Mouse (Mus musculus) MEL (cell line): ENCODE data around the gene B3gnt7. TPM values are rescaled to one million over a fixed set of nuclear protein-coding genes. Genes with fewer than 3 reads are reported as not detected.

ENCODE experiments used
- DNase-seq: peaks from one replicate; pipeline ENCODE4 v3.0.0; 2011; ENCODE audit warnings: low read depth, low spot score
- H3K27ac ChIP-seq: 2 replicates; pipeline ENCODE4 v1.5.1; 2012; ENCODE audit warnings: low read depth, mild to moderate bottlenecking, control low read depth, low read length, moderate library complexity; ENCODE audit not compliant: control insufficient read depth
- H3K27me3 ChIP-seq, 2 experiments: fragments of 150-350 bp in 1 of 2; sonication (generic) in 1 of 2; 2 replicates each; pipeline ENCODE4 v1.6.1; 2012; ENCODE audit warnings: low read length in 2 of 2, mild to moderate bottlenecking in 2 of 2, improper control_type of control experiment in 1 of 2, moderate library complexity in 1 of 2; ENCODE audit not compliant: insufficient read depth in 2 of 2, control insufficient read depth in 1 of 2
- H3K36me3 ChIP-seq, 2 experiments: 2 replicates each; pipeline ENCODE4 v1.6.1; 2012 to 2014; ENCODE audit warnings: low read length in 2 of 2, improper control_type of control experiment in 1 of 2, inconsistent platforms in 1 of 2, mild to moderate bottlenecking in 1 of 2; ENCODE audit not compliant: insufficient read depth in 2 of 2, control insufficient read depth in 1 of 2
- H3K4me1 ChIP-seq, 2 experiments: fragments of 150-350 bp in 1 of 2; sonication (generic) in 1 of 2; 2 replicates each; pipeline ENCODE4 v1.6.1; 2012; ENCODE audit warnings: low read length in 2 of 2, improper control_type of control experiment in 1 of 2, mild to moderate bottlenecking in 1 of 2; ENCODE audit not compliant: insufficient read depth in 2 of 2, control insufficient read depth in 1 of 2
- H3K4me3 ChIP-seq, 2 experiments: fragments of 150-350 bp in 1 of 2; sonication (generic) in 1 of 2; 2 replicates each; pipeline ENCODE4 v1.5.1; 2012; ENCODE audit warnings: low read depth in 2 of 2, low read length in 2 of 2, mild to moderate bottlenecking in 2 of 2, moderate library complexity in 2 of 2, control low read depth in 1 of 2, improper control_type of control experiment in 1 of 2; ENCODE audit not compliant: control insufficient read depth in 1 of 2, insufficient read depth in 1 of 2
- H3K79me2 ChIP-seq: 2 replicates; pipeline ENCODE4 v1.6.1; 2012; ENCODE audit warnings: mild to moderate bottlenecking, low read length, moderate library complexity; ENCODE audit not compliant: control insufficient read depth, poor library complexity, insufficient read depth
- H3K9ac ChIP-seq: 2 replicates; pipeline ENCODE4 v1.6.1; 2012; ENCODE audit warnings: low read depth, mild to moderate bottlenecking, control low read depth, low read length, moderate library complexity; ENCODE audit not compliant: control insufficient read depth, poor library complexity, severe bottlenecking
- H3K9me3 ChIP-seq: fragments of 150-350 bp; sonication (generic); replicated peaks from 2 replicates; pipeline ENCODE4 v1.6.1; 2012; ENCODE audit warnings: mild to moderate bottlenecking, low read length, improper control_type of control experiment, moderate library complexity; ENCODE audit not compliant: insufficient read depth
- BHLHE40 ChIP-seq: IDR thresholded peaks from 2 replicates; pipeline ENCODE4 v1.6.1; 2012; ENCODE audit warnings: low read depth, mild to moderate bottlenecking, inconsistent platforms, low read length, improper control_type of control experiment, borderline replicate concordance
- EP300 ChIP-seq, 2 experiments: IDR thresholded peaks; 2 replicates each; pipeline ENCODE4 v1.6.1; 2011; ENCODE audit warnings: improper control_type of control experiment in 2 of 2, low read length in 2 of 2, low read depth in 1 of 2, mild to moderate bottlenecking in 1 of 2
- HCFC1 ChIP-seq: IDR thresholded peaks from 2 replicates; pipeline ENCODE4 v1.6.1; 2012; ENCODE audit warnings: low read depth, mild to moderate bottlenecking, inconsistent platforms, low read length, improper control_type of control experiment, moderate library complexity
- MAFK ChIP-seq: IDR thresholded peaks from 2 replicates; pipeline ENCODE4 v1.6.1; 2011; ENCODE audit warnings: low read depth, mild to moderate bottlenecking, low read length, improper control_type of control experiment, borderline replicate concordance
- MAX ChIP-seq: IDR thresholded peaks from 2 replicates; pipeline ENCODE4 v1.6.1; 2011; ENCODE audit warnings: low read length, improper control_type of control experiment
- MEF2A ChIP-seq: IDR thresholded peaks from 2 replicates; pipeline ENCODE4 v1.6.1; 2014; ENCODE audit warnings: low read depth, mild to moderate bottlenecking, inconsistent platforms, low read length, improper control_type of control experiment; ENCODE audit not compliant: poor library complexity, insufficient replicate concordance, severe bottlenecking; ENCODE audit errors: extremely low read depth
- MXI1 ChIP-seq: IDR thresholded peaks from 2 replicates; pipeline ENCODE4 v1.6.1; 2011; ENCODE audit warnings: mild to moderate bottlenecking, low read depth, low read length, improper control_type of control experiment
- MYB ChIP-seq: IDR thresholded peaks from 2 replicates; pipeline ENCODE4 v1.6.1; 2011; ENCODE audit warnings: mild to moderate bottlenecking, low read depth, low read length, improper control_type of control experiment
- POLR2A ChIP-seq, 2 experiments: IDR thresholded peaks; 2 replicates each; pipeline ENCODE4 v1.6.1; 2011 to 2012; ENCODE audit warnings: low read length in 2 of 2, mild to moderate bottlenecking in 2 of 2, control low read depth in 1 of 2, improper control_type of control experiment in 1 of 2, low read depth in 1 of 2, moderate library complexity in 1 of 2; ENCODE audit not compliant: control insufficient read depth in 1 of 2, insufficient read depth in 1 of 2, poor library complexity in 1 of 2
- POLR2AphosphoS5 ChIP-seq: IDR thresholded peaks from 2 replicates; pipeline ENCODE4 v1.6.1; 2012; ENCODE audit warnings: low read depth, borderline replicate concordance, mild to moderate bottlenecking, inconsistent platforms, low read length, moderate library complexity, mixed read lengths
- RCOR1 ChIP-seq: IDR thresholded peaks from 2 replicates; pipeline ENCODE4 v1.6.1; 2012; ENCODE audit warnings: low read depth, mild to moderate bottlenecking, inconsistent platforms, low read length, improper control_type of control experiment
- USF2 ChIP-seq, 2 experiments: IDR thresholded peaks; 2 replicates each; pipeline ENCODE4 v1.6.1; 2011 to 2012; ENCODE audit warnings: improper control_type of control experiment in 2 of 2, low read length in 2 of 2, borderline replicate concordance in 1 of 2, inconsistent platforms in 1 of 2, low read depth in 1 of 2, mild to moderate bottlenecking in 1 of 2; ENCODE audit not compliant: insufficient read depth in 1 of 2
- ZMIZ1 ChIP-seq: IDR thresholded peaks from 2 replicates; pipeline ENCODE4 v1.6.1; 2012; ENCODE audit warnings: low read depth, mild to moderate bottlenecking, inconsistent platforms, low read length, improper control_type of control experiment, moderate library complexity
- polyA plus RNA-seq, 2 experiments: library from polyadenylated mRNA; stranded (reverse) in 1 of 2; unstranded in 1 of 2; fragments of >175 nt in 1 of 2; fragments of >200 nt in 1 of 2; gene quantifications; 2 replicates each; pipeline versions ENCODE4 v1.2.1 to v1.2.4; 2012; ENCODE audit warnings: low replicate concordance in 2 of 2, low read depth in 1 of 2; ENCODE audit not compliant: insufficient read length in 2 of 2, insufficient read depth in 1 of 2, missing spikeins in 1 of 2
- total RNA-seq: library from RNA; depleted of rRNA; stranded (reverse); fragments of 300-350 nt; gene quantifications from 2 replicates; pipeline ENCODE4 v1.2.3, GENCODE M21; 2012

B3gnt7 gene
- total and polyA plus RNA-seq, 3 experiments: 0.40 TPM; not detected in 2

DNA sequence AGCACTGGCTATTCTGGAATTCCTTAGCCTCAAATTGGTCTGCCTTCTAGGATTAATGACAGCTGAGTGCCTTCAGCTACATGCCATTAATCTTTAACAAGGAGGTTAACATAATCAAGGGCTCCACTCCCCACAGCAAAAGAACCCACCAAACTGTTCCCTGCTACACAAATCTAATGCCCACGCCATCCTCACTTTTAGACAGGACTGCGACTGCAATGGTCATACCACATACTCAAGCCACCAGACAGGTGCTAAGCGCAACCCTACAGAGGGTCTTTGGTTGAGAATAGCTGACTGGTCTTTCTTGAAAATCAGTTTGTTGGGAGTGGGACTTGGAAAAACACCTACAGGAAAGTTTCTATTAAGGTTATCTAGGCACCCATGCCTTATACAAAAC is 46.6 kb downstream of the B3gnt7 start:
- 0 out of 2 replicates have a peak overlapping the region, but pooled peaks have one; percentile 21 for H3K27ac ChIP-seq
- H3K9ac ChIP-seq: no peak overlapping the region
- H3K27me3 ChIP-seq: no peaks in the 10 kb centered on the region
- peaks cover 6% of the 10 kb centered on the region; the same call in 1 of the 2 replicates for H3K79me2 ChIP-seq
- no peak overlapping the region for H3K4me3 ChIP-seq
- TF ChIP-seq MAX: no peak
- TF ChIP-seq POLR2AphosphoS5: 0 out of 2 replicates have a peak, but pooled peaks have one; percentile 5
- H3K9me3 ChIP-seq: no peaks in the 10 kb centered on the region
- H3K4me1 ChIP-seq: peaks cover 0 to 6% of the 10 kb centered on the region in 2 experiments; a peak in 3 of 4 replicates
- peaks cover 52 to 88% of the 10 kb centered on the region in 2 experiments for H3K36me3 ChIP-seq
- DNase-seq: no peak

- Histone ChIP-seq H3K27me3 (no peaks in the 10 kb centered on the region), H3K4me1 (peaks cover 0 to 6% of the 10 kb centered on the region in 2 experiments; a peak in 3 of 4 replicates), H3K9me3 (no peaks in the 10 kb centered on the region), H3K27ac (no peak overlapping the region), H3K36me3 (peaks cover 54 to 90% of the 10 kb centered on the region in 2 experiments), H3K79me2 (peaks cover 8% of the 10 kb centered on the region), H3K4me3 (no peak overlapping the region), H3K9ac (no peak overlapping the region; the same call in 1 of the 2 replicates)
- no peak for TF ChIP-seq MEF2A
- no peak for TF ChIP-seq RCOR1
- peak in 1 of 2 experiments; percentile 44; a peak in 1 of 4 replicates for TF ChIP-seq POLR2A (IDR thresholded peaks at IDR 0.05; ENCODE audit: control insufficient read depth in 1 of 2, insufficient read depth in 1 of 2, low read depth in 1 of 2, low read length in 2 of 2, poor library complexity in 1 of 2)
- TF ChIP-seq MYB: no peak
- TF ChIP-seq MAFK: 0 out of 2 replicates have a peak, but pooled peaks have one; percentile 14
- no peak for TF ChIP-seq BHLHE40
- TF ChIP-seq HCFC1: no peak
- TF ChIP-seq EP300 (IDR thresholded peaks at IDR 0.05; ENCODE audit: low read depth in 1 of 2, low read length in 2 of 2): no peak
- no peak for TF ChIP-seq USF2 (IDR thresholded peaks at IDR 0.05; ENCODE audit: borderline replicate concordance in 1 of 2, insufficient read depth in 1 of 2, low read depth in 1 of 2, low read length in 2 of 2)
- DNase-seq: peak; percentile 35
Observed at GRCm38 (mm10) chr1:86349696-86350095, 47.1 kb downstream of the B3gnt7 start.

DNA sequence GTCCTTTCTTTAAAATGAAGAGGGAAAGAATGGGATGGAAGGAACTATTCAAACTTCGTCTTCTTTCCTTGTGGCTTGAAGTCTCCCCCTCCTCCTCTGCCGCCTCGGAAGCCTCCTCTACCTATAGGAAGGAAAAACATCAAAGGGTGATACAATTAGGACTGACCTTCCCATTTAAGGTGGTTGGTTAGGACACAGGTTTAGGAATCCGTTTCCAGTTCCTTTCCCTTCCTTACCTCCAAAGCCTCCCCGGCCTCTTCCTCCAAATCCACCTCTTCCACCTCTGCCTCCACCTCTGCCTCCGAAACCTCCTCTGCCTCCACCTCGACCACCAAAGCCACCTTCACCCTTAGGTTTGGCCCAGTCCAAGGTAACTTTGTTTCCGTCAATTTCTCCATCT is 47.9 kb downstream of the B3gnt7 start:
- H3K79me2 ChIP-seq: peaks cover 15% of the 10 kb centered on the region
- H3K27ac ChIP-seq: no peak overlapping the region
- peaks cover 0 to 10% of the 10 kb centered on the region in 2 experiments; a peak in 3 of 4 replicates for H3K4me1 ChIP-seq
- TF ChIP-seq POLR2A (IDR thresholded peaks at IDR 0.05; ENCODE audit: control insufficient read depth in 1 of 2, insufficient read depth in 1 of 2, low read depth in 1 of 2, low read length in 2 of 2, poor library complexity in 1 of 2) (peak in 1 of 2 experiments; percentile 32; a peak in 1 of 4 replicates), MXI1 (no peak), ZMIZ1 (0 out of 2 replicates have a peak, but pooled peaks have one; percentile 17)
- TF ChIP-seq, all 39 proteins: peak for 2
- Histone ChIP-seq H3K9me3 (no peaks in the 10 kb centered on the region), H3K36me3 (peaks cover 61 to 92% of the 10 kb centered on the region in 2 experiments), H3K9ac (no peak overlapping the region), H3K27me3 (no peaks in the 10 kb centered on the region), H3K4me3 (no peak overlapping the region)
- no peak for DNase-seq
